Mouse (Mus musculus) cerebellum, postnatal 10 days (tissue): Measurements from ENCODE around the gene Plch1.

ENCODE experiments used
- DNase-seq, 2 experiments: peaks; one replicate each; pipeline ENCODE4 v3.0.0; 2021; ENCODE audit warnings: mixed read lengths in 2 of 2

Plch1 gene

GRCm38 (mm10) chr3:63665307-63665706 is 234.0 kb downstream of the Plch1 start:
- no peak for DNase-seq

GRCm38 (mm10) chr3:63664575-63665243 is 234.6 kb downstream of the Plch1 start:
- peak; percentile 59 to 72 for DNase-seq
